Mouse (Mus musculus) kidney, adult 2 months (tissue): ENCODE measurements around the gene Scn1b.

Source experiments
- CTCF ChIP-seq: fragments of 200-500 bp; conservative IDR thresholded peaks from 2 replicates; pipeline ENCODE4 v1.5.1; 2011; ENCODE audit warnings: low read depth, mild to moderate bottlenecking, control low read depth, low read length, moderate library complexity, mixed read lengths; ENCODE audit not compliant: insufficient read depth, insufficient read length
- POLR2A ChIP-seq: fragments of 200-500 bp; IDR thresholded peaks from one replicate; pipeline ENCODE4 v1.6.1; 2011; ENCODE audit warnings: low read depth, low read length, control low read depth

DNA sequence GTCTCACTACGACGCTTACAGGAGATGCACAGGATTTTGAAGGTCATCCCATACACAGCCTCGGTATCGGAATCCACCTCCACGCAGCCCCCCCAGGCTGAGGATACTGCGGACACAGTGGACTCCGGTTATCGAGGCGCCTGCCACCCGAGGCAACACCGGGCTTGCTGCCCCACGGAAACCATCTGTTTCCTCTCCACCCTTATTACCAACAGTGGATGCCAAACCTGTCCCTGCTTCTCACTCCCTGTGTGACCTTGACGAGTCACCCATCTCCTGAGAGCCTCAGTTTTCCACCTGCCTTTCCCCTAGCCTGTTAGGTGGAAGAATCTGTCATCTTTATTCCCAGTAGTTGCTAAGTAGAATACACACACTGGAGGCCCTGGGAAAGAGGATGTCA is 1.7 kb downstream of the Scn1b start:
- TF ChIP-seq POLR2A (no peak), CTCF (no peak)
